Mouse (Mus musculus): ENCODE results near the gene Usp54. TPM values are rescaled to one million over a fixed set of nuclear protein-coding genes. Genes with fewer than 3 reads are reported as not detected.
"Not testable (repeated sequence)": the region's sequence is repeated elsewhere in the genome, so short reads cannot be mapped to it uniquely, and the experiment has no call there.

Usp54 gene
- polyA plus RNA-seq, 2 experiments from 2014 or later = 2.1 to 2.9 TPM

- ATAC-seq = no peak
These were observed 31.3 kb downstream of the Usp54 start for GRCm38 (mm10) chr14:20609519-20609918.

- no peak for ATAC-seq
These were observed 33.3 kb downstream of the Usp54 start for GRCm38 (mm10) chr14:20607396-20608126.

- no peak for ATAC-seq
These were observed 39.6 kb downstream of the Usp54 start for GRCm38 (mm10) chr14:20601287-20601686.

- no peak for ATAC-seq
These were observed 40.7 kb downstream of the Usp54 start for GRCm38 (mm10) chr14:20600203-20600602.

GRCm38 (mm10) chr14:20599542-20599941 lies 41.3 kb downstream of the Usp54 start:
- ATAC-seq = no peak

- ATAC-seq = no peak
These were observed 45.1 kb downstream of the Usp54 start for GRCm38 (mm10) chr14:20595781-20596180.

GRCm38 (mm10) chr14:20587458-20587857 lies 53.4 kb downstream of the Usp54 start:
- ATAC-seq = no peak

- no peak for ATAC-seq
These were observed 61.9 kb downstream of the Usp54 start for GRCm38 (mm10) chr14:20578822-20579407.

- ATAC-seq = peak; percentile 82
These were observed 64.7 kb downstream of the Usp54 start for GRCm38 (mm10) chr14:20576179-20576578.

- ATAC-seq = not testable (repeated sequence)
These were observed 67.7 kb downstream of the Usp54 start for GRCm38 (mm10) chr14:20573196-20573595.

- ATAC-seq = no peak
These were observed 75.4 kb downstream of the Usp54 start for GRCm38 (mm10) chr14:20565256-20566021.

GRCm38 (mm10) chr14:20564692-20565091 lies 76.2 kb downstream of the Usp54 start:
- no peak for ATAC-seq

- no peak for ATAC-seq
These were observed 79.0 kb downstream of the Usp54 start for GRCm38 (mm10) chr14:20561897-20562296.

- ATAC-seq = no peak
These were observed 90.7 kb downstream of the Usp54 start for GRCm38 (mm10) chr14:20550136-20550535.

GRCm38 (mm10) chr14:20546415-20546814 lies 94.4 kb downstream of the Usp54 start, which contains the start of gene Ppp3cb:
Gene Ppp3cb (minus strand): TSS chr14:20546573.
- ATAC-seq = peak; percentile 85

GRCm38 (mm10) chr14:20545529-20546331 lies 95.1 kb downstream of the Usp54 start:
- ATAC-seq = peak; percentile 68

GRCm38 (mm10) chr14:20544467-20545411 lies 96.1 kb downstream of the Usp54 start:
- no peak for ATAC-seq

- no peak for ATAC-seq
These were observed 111.2 kb downstream of the Usp54 start for GRCm38 (mm10) chr14:20529643-20530042.

- ATAC-seq = no peak
These were observed 120.7 kb downstream of the Usp54 start for GRCm38 (mm10) chr14:20520179-20520578.

- no peak for ATAC-seq
These were observed 132.4 kb downstream of the Usp54 start for GRCm38 (mm10) chr14:20508424-20508823.

- ATAC-seq = peak; percentile 95
These were observed 137.9 kb downstream of the Usp54 start for GRCm38 (mm10) chr14:20502966-20503365.

All from CD4-positive, CD25-positive, alpha-beta regulatory T cell, adult 4 months (primary cell).